Mouse (Mus musculus): Measurements from ENCODE around the gene Olfr1180. TPM values are rescaled to one million over a fixed set of nuclear protein-coding genes. Genes with fewer than 3 reads are reported as not detected.

The Olfr1180 gene
- polyA plus RNA-seq, 2 experiments: not detected

- TF ChIP-seq EP300 (IDR thresholded peaks at IDR 0.05; ENCODE audit: low read depth) (no peak), CTCF (IDR thresholded peaks at IDR 0.05; ENCODE audit: low read depth) (no peak)
- WGBS (ENCODE audit: insufficient replicate concordance): 59% methylated on average over 1 of the region's 1 CpGs
- DNase-seq (ENCODE audit: low read depth in 3 of 3, low spot score in 3 of 3): no peak
Measured at GRCm38 (mm10) chr2:88386762-88387161, 32.2 kb downstream of the Olfr1180 start, which contains the start of gene Olfr1178. Olfr1178 (plus strand) TSS chr2:88387062.

More at GRCm38 (mm10) chr2:88386762-88387161, 32.2 kb downstream of the Olfr1180 start, which contains the start of gene Olfr1178:
- no peaks in the 10 kb centered on the region for H3K9me3 ChIP-seq (ENCODE audit: control insufficient read depth, low read length)
- no peak within 1 kb of the TSS for H3K9ac ChIP-seq (replicated peaks)
- no peaks in the 10 kb centered on the region for H3K36me3 ChIP-seq (replicated peaks; ENCODE audit: control insufficient read depth, insufficient read depth, low read depth)
- H3K4me2 ChIP-seq (ENCODE audit: low read depth): no peak within 1 kb of the TSS
- H3K27ac ChIP-seq: no peak within 1 kb of the TSS
- H3K27me3 ChIP-seq (ENCODE audit: control insufficient read depth, insufficient read depth, low read length): no peaks in the 10 kb centered on the region
- no peak for ATAC-seq (ENCODE audit: insufficient read depth)
- no peak within 1 kb of the TSS for H3K4me3 ChIP-seq (ENCODE audit: insufficient read depth in 1 of 2, low read depth in 2 of 2, low read length in 2 of 2)
- H3K4me1 ChIP-seq (replicated peaks; ENCODE audit: control insufficient read depth in 2 of 2, insufficient read depth in 2 of 2, low read length in 1 of 2): no peaks in the 10 kb centered on the region

Other genes with a start within 250 kb of the Olfr1180 start
- not detected in 2 replicates for gene Olfr1168, start 237.3 kb downstream of the Olfr1180 start, polyA plus RNA-seq (2012; rRNA removed)
- not detected in 2 replicates for gene Olfr1168, start 237.3 kb downstream of the Olfr1180 start, polyA plus RNA-seq (2014; fragmentation: Nextera tagmentation; extraction: Ambion mirVana)
- gene Olfr1170, start 190.8 kb downstream of the Olfr1180 start, polyA plus RNA-seq (2012; rRNA removed): not detected in 2 replicates
- gene Olfr1170, start 190.8 kb downstream of the Olfr1180 start, polyA plus RNA-seq (2014; fragmentation: Nextera tagmentation; extraction: Ambion mirVana): not detected in 2 replicates
- not detected in 2 replicates for gene Olfr1173, start 139.3 kb downstream of the Olfr1180 start, polyA plus RNA-seq (2012; rRNA removed)
- not detected in 2 replicates for gene Olfr1173, start 139.3 kb downstream of the Olfr1180 start, polyA plus RNA-seq (2014; fragmentation: Nextera tagmentation; extraction: Ambion mirVana)
- not detected in 2 replicates for gene Olfr1174-ps, start 104.0 kb downstream of the Olfr1180 start, polyA plus RNA-seq (2012; rRNA removed)
- gene Olfr1174-ps, start 104.0 kb downstream of the Olfr1180 start, polyA plus RNA-seq (2014; fragmentation: Nextera tagmentation; extraction: Ambion mirVana): not detected in 2 replicates
- gene Olfr1175-ps, start 91.9 kb downstream of the Olfr1180 start, polyA plus RNA-seq (2012; rRNA removed): not detected in 2 replicates
- gene Olfr1175-ps, start 91.9 kb downstream of the Olfr1180 start, polyA plus RNA-seq (2014; fragmentation: Nextera tagmentation; extraction: Ambion mirVana): not detected in 2 replicates
- not detected in 2 replicates for gene Olfr1176, start 82.4 kb downstream of the Olfr1180 start, polyA plus RNA-seq (2012; rRNA removed)
- gene Olfr1176, start 82.4 kb downstream of the Olfr1180 start, polyA plus RNA-seq (2014; fragmentation: Nextera tagmentation; extraction: Ambion mirVana): not detected in 2 replicates
- not detected in 2 replicates for gene Olfr1177-ps, start 72.7 kb downstream of the Olfr1180 start, polyA plus RNA-seq (2012; rRNA removed)
- gene Olfr1177-ps, start 72.7 kb downstream of the Olfr1180 start, polyA plus RNA-seq (2014; fragmentation: Nextera tagmentation; extraction: Ambion mirVana): not detected in 2 replicates
- not detected in 2 replicates for gene Olfr1178, start 32.1 kb downstream of the Olfr1180 start, polyA plus RNA-seq (2012; rRNA removed)
- not detected in 2 replicates for gene Olfr1178, start 32.1 kb downstream of the Olfr1180 start, polyA plus RNA-seq (2014; fragmentation: Nextera tagmentation; extraction: Ambion mirVana)
- gene Olfr1179, start 12.7 kb downstream of the Olfr1180 start, polyA plus RNA-seq (2012; rRNA removed): not detected in 2 replicates
- not detected in 2 replicates for gene Olfr1179, start 12.7 kb downstream of the Olfr1180 start, polyA plus RNA-seq (2014; fragmentation: Nextera tagmentation; extraction: Ambion mirVana)
- gene Olfr1181, start 7.0 kb upstream of the Olfr1180 start, polyA plus RNA-seq (2012; rRNA removed): not detected in 2 replicates
- gene Olfr1181, start 7.0 kb upstream of the Olfr1180 start, polyA plus RNA-seq (2014; fragmentation: Nextera tagmentation; extraction: Ambion mirVana): not detected in 2 replicates
- gene Gm13757, start 30.0 kb upstream of the Olfr1180 start, polyA plus RNA-seq (2012; rRNA removed): not detected in 2 replicates
- gene Gm13757, start 30.0 kb upstream of the Olfr1180 start, polyA plus RNA-seq (2014; fragmentation: Nextera tagmentation; extraction: Ambion mirVana): not detected in 2 replicates
- gene Olfr1183, start 35.7 kb upstream of the Olfr1180 start, polyA plus RNA-seq (2012; rRNA removed): not detected in 2 replicates
- not detected in 2 replicates for gene Olfr1183, start 35.7 kb upstream of the Olfr1180 start, polyA plus RNA-seq (2014; fragmentation: Nextera tagmentation; extraction: Ambion mirVana)
- not detected in 2 replicates for gene Olfr1184, start 64.4 kb upstream of the Olfr1180 start, polyA plus RNA-seq (2012; rRNA removed)
- gene Olfr1184, start 64.4 kb upstream of the Olfr1180 start, polyA plus RNA-seq (2014; fragmentation: Nextera tagmentation; extraction: Ambion mirVana): not detected in 2 replicates
- not detected in 2 replicates for gene Olfr1185-ps1, start 74.2 kb upstream of the Olfr1180 start, polyA plus RNA-seq (2012; rRNA removed)
- not detected in 2 replicates for gene Olfr1185-ps1, start 74.2 kb upstream of the Olfr1180 start, polyA plus RNA-seq (2014; fragmentation: Nextera tagmentation; extraction: Ambion mirVana)
- gene Olfr1186, start 99.4 kb upstream of the Olfr1180 start, polyA plus RNA-seq (2012; rRNA removed): not detected in 2 replicates
- not detected in 2 replicates for gene Olfr1186, start 99.4 kb upstream of the Olfr1180 start, polyA plus RNA-seq (2014; fragmentation: Nextera tagmentation; extraction: Ambion mirVana)
- gene Olfr1188, start 137.8 kb upstream of the Olfr1180 start, polyA plus RNA-seq (2012; rRNA removed): not detected in 2 replicates
- gene Olfr1188, start 137.8 kb upstream of the Olfr1180 start, polyA plus RNA-seq (2014; fragmentation: Nextera tagmentation; extraction: Ambion mirVana): not detected in 2 replicates
- not detected in 2 replicates for gene Olfr1189, start 167.3 kb upstream of the Olfr1180 start, polyA plus RNA-seq (2012; rRNA removed)
- not detected in 2 replicates for gene Olfr1189, start 167.3 kb upstream of the Olfr1180 start, polyA plus RNA-seq (2014; fragmentation: Nextera tagmentation; extraction: Ambion mirVana)
- not detected in 2 replicates for gene Olfr1191-ps1, start 221.4 kb upstream of the Olfr1180 start, polyA plus RNA-seq (2012; rRNA removed)
- not detected in 2 replicates for gene Olfr1191-ps1, start 221.4 kb upstream of the Olfr1180 start, polyA plus RNA-seq (2014; fragmentation: Nextera tagmentation; extraction: Ambion mirVana)
- not detected in 2 replicates for gene Olfr1192-ps1, start 229.4 kb upstream of the Olfr1180 start, polyA plus RNA-seq (2012; rRNA removed)
- not detected in 2 replicates for gene Olfr1192-ps1, start 229.4 kb upstream of the Olfr1180 start, polyA plus RNA-seq (2014; fragmentation: Nextera tagmentation; extraction: Ambion mirVana)